8 mouse cellular contexts compared by ENCODE assay signal in the genomic region with DNA sequence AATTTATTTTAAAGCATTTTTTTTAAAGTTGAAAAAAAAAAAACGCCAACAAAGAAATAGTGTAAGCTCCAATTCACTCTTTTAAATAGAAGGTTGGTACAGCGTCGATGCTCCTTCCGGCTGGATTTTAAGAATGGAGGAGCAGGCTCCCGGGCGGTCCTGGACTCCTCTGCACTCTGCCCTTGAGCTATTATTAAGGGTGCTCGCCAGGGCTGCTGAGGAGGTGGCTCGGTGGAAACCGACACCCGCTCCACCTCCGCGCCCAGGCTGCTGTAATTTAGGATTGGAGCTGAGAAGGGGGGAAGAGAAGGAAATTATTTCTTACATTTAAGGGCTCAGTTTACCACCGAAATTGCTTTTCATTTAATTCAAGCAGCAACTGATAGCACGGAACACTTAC.
DNase-seq lines count a peak whose midpoint lies in the region; ATAC-seq and TF ChIP-seq lines count a peak whose summit lies in the region.

No protein-coding gene starts in this region.

- TF ChIP-seq CTCF in kidney, postnatal 0 days (IDR thresholded peaks at IDR 0.05; ENCODE audit: low read depth) = no peak

- no peaks in the 10 kb centered on the region for H3K9me3 ChIP-seq in kidney, postnatal 0 days (replicated peaks; ENCODE audit: low read length)
- H3K9me3 ChIP-seq in embryonic facial prominence, embryonic 15.5 days (replicated peaks) = no peaks in the 10 kb centered on the region
- H3K9me3 ChIP-seq in hindbrain, embryonic 12.5 days (replicated peaks) = no peaks in the 10 kb centered on the region
- H3K9me3 ChIP-seq in neural tube, embryonic 14.5 days (ENCODE audit: control insufficient read depth, low read length) = no peaks in the 10 kb centered on the region

- H3K4me1 ChIP-seq in kidney, postnatal 0 days (replicated peaks; ENCODE audit: insufficient read depth, low read length) = no peaks in the 10 kb centered on the region
- H3K4me1 ChIP-seq in embryonic facial prominence, embryonic 15.5 days = no peaks in the 10 kb centered on the region; the same call in 1 of the 2 replicates
- peaks cover 5% of the 10 kb centered on the region; the same call in 1 of the 2 replicates for H3K4me1 ChIP-seq in hindbrain, embryonic 12.5 days
- H3K4me1 ChIP-seq in neural tube, embryonic 14.5 days (ENCODE audit: control insufficient read depth, insufficient read depth, low read length) = peaks cover 11% of the 10 kb centered on the region; the same call in 1 of the 2 replicates

- H3K36me3 ChIP-seq in kidney, postnatal 0 days (ENCODE audit: insufficient read depth, low read length) = no peaks in the 10 kb centered on the region
- H3K36me3 ChIP-seq in embryonic facial prominence, embryonic 15.5 days = no peaks in the 10 kb centered on the region
- H3K36me3 ChIP-seq in hindbrain, embryonic 12.5 days = no peaks in the 10 kb centered on the region
- H3K36me3 ChIP-seq in neural tube, embryonic 14.5 days (ENCODE audit: control insufficient read depth, insufficient read depth, low read length) = no peaks in the 10 kb centered on the region

- WGBS in kidney, postnatal 0 days = 6% methylated on average over 14 of the region's 14 CpGs
- WGBS in embryonic facial prominence, embryonic 15.5 days = 7% methylated on average over 14 of the region's 14 CpGs
- 27% methylated on average over 14 of the region's 14 CpGs for WGBS in hindbrain, embryonic 12.5 days
- WGBS in neural tube, embryonic 14.5 days = 12% methylated on average over 14 of the region's 14 CpGs

- ATAC-seq in kidney, postnatal 0 days (replicated peaks; ENCODE audit: low FRiP score, low read depth) = no peak
- ATAC-seq in embryonic facial prominence, embryonic 15.5 days (ENCODE audit: insufficient number of reproducible peaks, low FRiP score, low TSS enrichment, low read depth) = peak; percentile 70; the same call in 1 of the 2 replicates
- peak; percentile 76 for ATAC-seq in hindbrain, embryonic 12.5 days (ENCODE audit: low FRiP score)
- ATAC-seq in neural tube, embryonic 14.5 days (ENCODE audit: low read depth) = 0 out of 2 replicates have a peak, but pooled peaks have one; percentile 52
- ATAC-seq in erythroid progenitor cell, adult 5-6 weeks (replicated peaks; ENCODE audit: low FRiP score, poor library complexity, severe bottlenecking) = no peak

- H3K27ac ChIP-seq in kidney, postnatal 0 days = no peak overlapping the region
- H3K27ac ChIP-seq in embryonic facial prominence, embryonic 15.5 days (replicated peaks) = no peak overlapping the region
- no peak overlapping the region for H3K27ac ChIP-seq in hindbrain, embryonic 12.5 days
- H3K27ac ChIP-seq in neural tube, embryonic 14.5 days (ENCODE audit: low read depth, low read length) = no peak overlapping the region

- H3K4me2 ChIP-seq in kidney, postnatal 0 days (ENCODE audit: low read length) = peak overlapping the region; percentile 46
- H3K4me2 ChIP-seq in embryonic facial prominence, embryonic 15.5 days (replicated peaks) = peak overlapping the region; percentile 53
- H3K4me2 ChIP-seq in hindbrain, embryonic 12.5 days (replicated peaks) = peak overlapping the region; percentile 46
- H3K4me2 ChIP-seq in neural tube, embryonic 14.5 days (ENCODE audit: low read depth, low read length) = peak overlapping the region; percentile 53

- H3K9ac ChIP-seq in kidney, postnatal 0 days (ENCODE audit: low read depth, low read length) = no peak overlapping the region
- no peak overlapping the region for H3K9ac ChIP-seq in embryonic facial prominence, embryonic 15.5 days
- H3K9ac ChIP-seq in hindbrain, embryonic 12.5 days = 0 out of 2 replicates have a peak overlapping the region, but pooled peaks have one; percentile 32
- H3K9ac ChIP-seq in neural tube, embryonic 14.5 days (replicated peaks; ENCODE audit: low read depth, low read length) = peak overlapping the region; percentile 59

- peak; percentile 48 for DNase-seq in kidney, postnatal 0 days (ENCODE audit: low spot score)
- no peak for DNase-seq in kidney, adult 18-20 months
- no peak for DNase-seq in layer of hippocampus, adult 8-10 months (ENCODE audit: low spot score in 2 of 2)
- DNase-seq in urinary bladder, postnatal 25 days (ENCODE audit: low spot score) = no peak

- no peaks in the 10 kb centered on the region for H3K27me3 ChIP-seq in kidney, postnatal 0 days (ENCODE audit: insufficient read depth, low read length)
- no peaks in the 10 kb centered on the region for H3K27me3 ChIP-seq in embryonic facial prominence, embryonic 15.5 days
- no peaks in the 10 kb centered on the region for H3K27me3 ChIP-seq in hindbrain, embryonic 12.5 days
- H3K27me3 ChIP-seq in neural tube, embryonic 14.5 days (ENCODE audit: control insufficient read depth, insufficient read depth, low read length) = no peaks in the 10 kb centered on the region

- H3K4me3 ChIP-seq in kidney, postnatal 0 days (replicated peaks; ENCODE audit: low read depth, low read length) = 0 out of 2 replicates have a peak overlapping the region, but pooled peaks have one; percentile 4
- peak overlapping the region; percentile 30 for H3K4me3 ChIP-seq in embryonic facial prominence, embryonic 15.5 days (replicated peaks)
- no peak overlapping the region for H3K4me3 ChIP-seq in hindbrain, embryonic 12.5 days
- H3K4me3 ChIP-seq in neural tube, embryonic 14.5 days (ENCODE audit: low read depth, low read length) = peak overlapping the region; percentile 25

Comparison
In these comparisons a context has a peak if more than half of its experiments do, and no peak if none do; other contexts are left out.
1. ATAC-seq: peak in embryonic facial prominence, embryonic 15.5 days (single experiment), hindbrain, embryonic 12.5 days (single experiment) and neural tube, embryonic 14.5 days (single experiment); none in kidney, postnatal 0 days (single experiment) and erythroid progenitor cell, adult 5-6 weeks (single experiment).
2. H3K9ac ChIP-seq: peak in hindbrain, embryonic 12.5 days (single experiment) and neural tube, embryonic 14.5 days (single experiment); none in kidney, postnatal 0 days (single experiment) and embryonic facial prominence, embryonic 15.5 days (single experiment).
3. Peak in every context shown above with its lines, with median percentiles within 50 percentile points of each other: H3K4me2 ChIP-seq.